Mouse (Mus musculus) embryo, embryonic 9.5 days (tissue): ENCODE measurements around the gene Zfp651.

Source experiments
- DNase-seq: peaks from one replicate; pipeline ENCODE4 v3.0.0-alpha.2; 2017; ENCODE audit errors: extremely low spot score

Gene Zfp651

DNA sequence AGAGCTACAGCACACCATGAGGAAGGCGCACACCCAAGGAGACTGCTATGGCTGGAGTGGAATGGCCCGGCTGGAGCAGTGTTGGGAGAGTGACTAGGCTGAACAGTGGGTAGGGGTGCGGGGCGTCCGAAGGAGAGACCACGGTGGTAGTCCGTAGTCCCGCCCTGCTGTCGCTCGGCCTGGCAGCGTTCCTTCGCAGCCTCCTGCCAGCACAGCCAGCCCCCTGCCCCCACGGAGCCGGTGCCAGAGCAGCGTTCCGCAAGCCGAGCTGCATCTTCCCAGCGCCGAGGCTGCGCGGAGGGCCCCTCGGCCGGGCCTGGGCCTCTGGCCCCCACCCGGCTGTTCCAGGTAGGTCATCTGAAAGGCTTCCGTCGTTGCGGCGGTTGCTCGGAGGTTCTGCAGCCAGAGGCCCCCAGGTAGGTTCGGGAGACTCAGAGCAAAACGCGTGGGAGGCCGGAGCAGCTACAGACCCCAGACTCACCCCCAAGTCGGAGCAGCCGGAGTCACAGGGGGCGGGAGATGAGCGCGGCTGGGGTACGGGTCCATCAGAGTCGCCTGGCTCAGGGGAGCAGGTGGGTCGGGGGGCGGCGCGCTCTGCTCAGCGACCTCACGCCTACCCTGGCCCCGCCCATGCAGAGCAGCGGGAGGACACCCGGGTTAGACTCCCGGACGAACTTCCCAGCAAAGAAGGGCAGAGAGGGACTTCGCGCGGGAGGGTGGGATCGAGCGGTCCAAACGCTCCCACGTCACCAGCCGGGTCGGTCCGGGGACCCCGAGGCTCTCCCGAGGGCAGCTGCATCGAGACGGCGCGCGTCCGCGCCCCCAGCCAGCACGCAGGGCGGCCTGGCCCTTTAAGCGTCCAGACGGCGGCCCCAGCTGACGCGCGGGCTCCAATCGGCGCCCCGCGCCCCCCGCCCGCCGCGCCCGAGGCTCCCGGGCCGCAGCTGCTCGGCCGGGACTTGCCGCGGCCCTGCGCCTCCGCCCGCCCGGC, at the start of gene Zfp651:
Gene Zfp651, plus strand, starts transcription at position 240 of the 991 bp plus-strand sequence.
- peak; percentile 80 for DNase-seq

DNA sequence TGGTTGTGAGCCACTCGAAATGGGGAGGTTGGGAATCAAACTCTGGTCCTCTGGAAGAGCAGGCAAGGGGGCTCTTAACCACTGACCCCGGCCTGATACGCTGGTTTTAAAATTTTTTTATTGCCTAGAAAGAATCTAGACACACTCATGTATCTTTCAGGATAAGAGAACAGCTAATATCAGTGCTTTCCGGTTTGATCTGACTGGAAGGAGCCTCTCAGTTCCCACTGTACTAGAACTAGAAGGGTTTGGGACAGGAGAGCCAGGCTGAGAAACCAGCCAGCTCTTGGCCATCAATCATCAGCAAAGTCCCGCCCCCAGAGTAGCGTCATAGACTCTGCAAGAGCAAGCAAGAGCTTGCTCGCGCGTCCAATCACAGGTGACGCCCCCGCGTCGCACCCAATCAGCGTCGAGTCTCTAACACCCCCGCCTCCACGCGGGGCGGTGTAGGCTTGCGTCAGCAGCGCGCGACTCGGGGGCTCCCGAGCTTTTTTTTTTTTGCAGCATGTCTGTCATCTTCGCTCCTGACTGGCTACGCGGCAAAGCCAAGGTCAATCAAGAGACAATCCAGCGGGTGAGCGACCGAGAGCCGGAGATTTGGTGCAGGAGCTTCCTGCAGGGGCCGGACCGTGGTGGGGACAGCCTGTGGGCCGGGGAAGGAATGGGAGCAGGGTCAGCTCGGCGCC, 49.1 kb upstream of the Zfp651 start, which contains the start of gene Ss18l2:
Gene Ss18l2, plus strand, starts transcription at position 432 of the 686 bp plus-strand sequence.
- peak; percentile 96 for DNase-seq

DNA sequence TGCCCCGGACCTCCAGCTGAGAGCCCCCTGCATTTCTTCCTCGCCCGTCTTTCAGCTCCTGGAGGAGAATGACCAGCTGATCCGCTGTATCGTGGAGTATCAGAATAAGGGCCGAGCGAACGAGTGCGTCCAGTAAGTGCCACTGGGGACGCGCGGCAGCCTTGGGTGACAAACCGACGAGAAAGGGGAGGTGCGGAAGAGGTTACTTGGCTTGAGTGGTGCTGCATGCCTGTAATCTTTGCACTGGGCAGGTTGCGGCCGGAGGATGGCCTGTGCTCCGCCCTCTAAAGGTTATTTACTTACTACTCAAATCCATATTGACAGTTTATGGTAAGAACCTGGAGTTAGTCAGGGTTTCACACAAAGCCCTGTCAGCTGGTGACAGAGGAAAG, 48.5 kb upstream of the Zfp651 start:
- DNase-seq = no peak

DNA sequence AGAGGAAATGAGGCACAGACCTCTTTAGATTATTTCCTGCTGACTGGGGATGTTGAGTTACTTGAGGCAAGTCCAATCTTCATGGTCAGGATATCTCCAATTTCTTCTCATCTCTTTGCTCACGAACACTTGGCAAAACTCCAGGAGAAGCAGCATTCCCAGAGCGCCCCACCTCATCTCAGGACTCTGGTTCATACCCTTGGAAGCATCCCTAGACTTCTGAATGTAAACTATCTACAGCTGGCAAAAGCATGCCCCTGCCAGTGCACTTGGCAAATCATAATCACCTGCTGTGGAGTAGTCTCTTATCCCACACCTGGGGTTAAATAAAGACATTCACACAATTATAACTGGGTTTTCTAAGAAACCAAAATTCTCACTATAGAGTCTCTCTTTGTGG, 42.1 kb upstream of the Zfp651 start:
- no peak for DNase-seq

DNA sequence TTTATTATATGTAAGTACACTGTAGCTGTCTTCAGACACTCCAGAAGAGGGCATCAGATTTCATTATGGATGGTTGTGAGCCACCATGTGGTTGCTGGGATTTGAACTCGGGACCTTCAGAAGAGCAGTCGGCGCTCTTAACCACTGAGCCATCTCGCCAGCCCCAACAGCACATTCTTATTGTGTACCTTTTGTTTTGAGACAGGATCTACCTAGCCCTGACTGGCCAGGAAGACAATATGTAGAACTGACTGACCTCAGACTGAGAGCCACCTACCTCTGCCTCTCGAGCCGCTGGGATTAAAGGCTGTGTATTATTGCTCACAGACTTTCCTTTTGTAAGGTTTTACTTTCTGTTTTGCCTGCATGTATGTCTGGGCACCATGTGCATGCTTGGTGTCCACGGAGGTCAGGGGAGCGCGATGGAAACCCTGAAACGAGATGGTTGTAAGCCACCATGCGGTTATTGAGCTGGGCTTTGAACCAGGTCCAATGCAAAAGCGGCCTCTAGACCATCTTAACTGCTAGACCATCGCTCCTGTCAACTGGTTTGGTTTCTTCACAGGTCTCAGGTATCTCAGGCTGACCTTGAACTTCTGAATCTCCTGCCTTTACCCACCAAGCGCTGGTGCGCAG, 40.9 kb upstream of the Zfp651 start:
- no peak for DNase-seq

DNA sequence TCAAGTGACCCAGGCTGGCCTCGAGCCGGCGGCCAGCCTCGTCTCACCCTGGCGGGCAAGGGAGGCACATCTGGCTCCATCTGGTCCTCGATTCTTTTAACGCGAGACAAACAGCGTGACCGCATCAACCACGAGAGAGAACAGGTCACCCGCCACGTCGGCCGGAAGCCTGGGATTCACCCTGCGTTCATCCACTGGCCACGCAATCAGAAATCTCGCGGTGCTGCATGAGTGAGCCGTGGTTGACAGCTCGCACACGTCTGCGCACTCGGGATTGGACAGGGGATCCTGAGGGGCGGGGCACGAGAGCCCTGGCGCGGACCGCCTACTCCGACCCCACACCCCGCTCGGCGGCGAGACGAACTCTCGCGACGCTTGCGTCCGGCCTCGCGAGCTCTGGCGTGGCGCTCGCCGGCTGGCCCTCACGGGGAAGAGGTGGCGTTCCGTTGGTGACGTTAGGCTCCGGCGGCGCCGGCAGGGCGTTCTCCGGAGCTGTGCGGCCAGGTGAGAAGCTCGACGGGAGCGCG, 40.3 kb upstream of the Zfp651 start, which contains the start of gene Nktr:
Gene Nktr, plus strand, starts transcription at position 378 of the 527 bp plus-strand sequence.
- DNase-seq = peak; percentile 97

DNA sequence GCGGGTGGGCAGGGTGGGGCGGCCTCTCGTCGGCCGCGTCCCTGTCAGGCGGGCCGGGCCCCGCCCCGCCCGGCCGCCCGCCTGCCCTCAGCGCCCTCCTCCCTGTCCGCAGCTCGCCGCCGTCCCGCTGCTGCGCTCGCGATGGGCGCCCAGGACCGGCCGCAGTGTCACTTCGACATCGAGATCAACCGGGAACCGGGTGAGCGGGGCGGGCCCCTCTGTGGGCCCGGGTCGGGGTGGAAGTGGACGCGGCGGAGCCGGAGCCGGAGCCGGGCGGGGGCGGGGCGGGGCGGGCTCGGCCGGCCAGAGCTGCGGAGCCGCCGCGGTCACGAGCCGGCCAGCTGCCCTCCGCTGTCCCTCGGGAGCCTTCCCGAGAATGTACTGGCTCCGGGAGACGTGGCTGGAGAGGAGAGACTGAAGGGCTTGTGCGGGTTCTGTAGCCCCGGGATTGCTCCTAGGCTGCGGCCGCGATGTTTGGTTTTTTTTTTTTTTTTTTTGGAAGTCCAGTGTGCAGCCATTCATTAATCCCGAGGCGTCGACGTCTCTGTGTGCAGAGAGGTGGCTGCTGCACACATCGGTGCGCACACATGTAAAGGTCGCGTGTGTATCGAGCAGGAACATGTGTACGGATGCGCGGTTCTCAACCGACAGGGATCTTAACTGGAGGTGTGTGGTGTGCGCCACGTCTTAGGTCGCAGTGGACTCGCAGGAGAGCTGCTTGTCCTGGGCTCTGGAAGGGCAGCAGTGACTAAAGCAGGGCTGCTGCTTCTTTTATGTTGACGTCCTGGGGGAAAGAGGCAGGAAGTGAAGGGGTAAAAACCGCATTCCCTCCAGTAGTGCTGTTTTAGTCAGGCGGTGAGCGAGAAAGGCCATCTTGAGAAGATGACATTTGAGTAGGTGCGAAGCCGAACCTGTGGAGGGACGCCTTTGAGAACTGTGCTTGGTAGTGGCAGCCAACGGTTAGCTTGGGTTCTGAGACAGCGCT, 39.5 kb upstream of the Zfp651 start:
- DNase-seq = peak; percentile 54

DNA sequence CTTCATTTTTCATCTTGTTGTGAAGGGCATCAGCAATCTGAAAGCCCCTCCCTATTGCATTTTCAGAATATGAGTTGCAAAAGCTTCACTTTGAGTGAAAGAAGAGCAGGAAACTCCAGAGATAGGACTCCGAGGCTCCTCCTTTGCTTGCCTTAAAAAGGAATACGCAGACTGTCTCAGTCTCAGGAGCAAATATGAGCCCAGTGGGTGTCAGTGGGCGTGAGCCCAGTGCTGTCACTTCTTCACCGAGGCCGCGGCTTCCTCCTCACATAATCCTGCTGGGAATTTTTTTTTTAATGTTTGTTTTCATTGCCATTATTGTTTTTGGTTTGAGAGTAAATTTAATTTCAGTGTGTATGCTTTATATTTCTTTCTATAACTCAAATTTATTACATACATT, 18.6 kb upstream of the Zfp651 start:
- DNase-seq = no peak

DNA sequence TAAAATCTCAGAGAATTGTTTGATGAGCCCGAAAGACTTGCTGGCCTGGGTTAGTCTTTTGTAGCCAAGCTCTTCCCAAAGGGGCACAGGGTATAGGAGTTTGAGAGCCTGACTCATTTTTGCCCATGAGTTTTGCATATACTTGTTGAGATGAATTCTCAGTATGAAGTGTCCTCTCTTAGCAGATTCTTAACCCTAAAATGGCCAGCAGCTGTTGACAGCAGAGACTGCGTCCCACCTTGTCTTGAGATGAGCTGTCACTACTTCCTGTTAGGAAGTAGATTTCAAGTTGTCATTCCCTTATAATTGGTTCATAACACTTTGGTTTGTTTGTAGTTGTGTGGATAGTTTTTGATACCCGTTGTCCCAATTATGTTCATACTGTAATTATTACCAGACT, 18.0 kb upstream of the Zfp651 start:
- no peak for DNase-seq

DNA sequence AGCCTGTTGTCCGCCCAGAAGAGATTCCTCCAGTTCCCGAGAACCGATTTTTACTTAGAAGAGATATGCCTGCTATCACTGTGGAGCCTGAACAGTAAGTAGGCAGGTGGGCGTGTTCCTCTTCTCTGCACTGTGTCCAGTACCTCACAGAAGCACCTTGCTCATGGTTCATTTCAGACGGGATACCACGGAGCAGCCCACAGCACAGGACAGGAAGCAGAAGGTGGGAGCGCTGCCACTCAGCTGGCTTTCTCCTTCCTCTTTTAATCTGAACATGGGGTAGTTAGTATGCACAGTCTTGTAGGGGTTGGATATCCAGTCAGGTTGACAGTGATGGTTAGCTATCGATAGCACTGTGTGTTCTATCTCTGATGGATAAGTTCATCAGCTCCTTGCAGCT, 15.1 kb upstream of the Zfp651 start:
- no peak for DNase-seq

DNA sequence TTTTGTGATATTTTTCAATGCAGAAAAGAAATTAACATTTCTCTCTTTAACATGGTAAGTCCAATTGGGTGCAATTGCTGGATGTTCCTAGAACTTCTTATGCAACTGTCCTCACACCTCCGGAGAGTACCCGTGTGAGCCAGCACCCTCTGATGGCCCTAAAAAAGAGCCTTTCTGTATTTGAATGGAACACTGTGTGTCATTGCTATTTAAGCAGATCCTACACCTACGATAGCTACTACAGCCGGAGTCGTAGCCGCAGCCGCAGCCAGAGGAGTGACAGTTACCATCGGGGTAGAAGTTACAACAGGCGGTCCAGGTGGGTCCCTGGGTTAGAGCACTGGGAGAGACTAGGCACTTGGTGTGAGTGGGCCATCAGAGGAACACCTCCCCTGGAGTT, 6.4 kb upstream of the Zfp651 start:
- DNase-seq = no peak

DNA sequence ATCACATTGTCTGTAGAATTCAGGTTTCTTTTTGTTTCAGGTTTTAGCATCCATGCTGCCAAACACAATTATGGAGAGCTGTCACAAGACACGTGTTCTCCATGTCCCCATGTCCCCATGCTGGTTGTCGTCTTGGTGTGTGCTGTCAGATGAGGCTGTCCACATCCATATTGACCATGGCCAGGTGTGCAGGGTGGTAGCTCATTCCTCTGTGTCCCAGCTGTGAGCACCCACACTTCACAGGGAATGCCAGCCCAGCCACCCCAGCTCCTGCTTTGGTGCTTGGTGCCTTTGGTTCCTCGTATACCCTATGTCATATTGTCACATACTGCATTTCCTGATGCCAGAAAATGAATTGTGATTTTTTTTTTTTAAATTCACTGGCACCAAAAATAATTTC, 4.5 kb upstream of the Zfp651 start:
- no peak for DNase-seq

DNA sequence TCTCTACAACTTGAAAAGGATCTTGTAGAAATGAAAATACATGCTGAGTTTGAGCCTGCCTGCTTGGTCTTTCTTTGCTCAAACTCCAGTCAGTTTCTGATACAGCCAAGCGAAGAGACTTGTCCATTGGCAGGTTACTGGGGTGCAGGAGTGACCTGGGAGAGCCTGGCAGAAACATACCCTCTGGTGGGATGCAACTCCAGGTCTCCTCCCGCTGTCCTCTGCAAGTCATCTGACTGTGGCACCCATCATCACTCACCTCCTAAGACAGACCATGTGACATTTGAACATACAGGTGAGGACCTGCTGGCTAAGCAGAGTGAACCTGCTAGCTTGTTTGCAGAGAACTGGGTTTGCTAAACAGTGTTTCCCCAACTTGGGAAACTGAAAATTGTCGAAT, 2.3 kb upstream of the Zfp651 start:
- no peak for DNase-seq

DNA sequence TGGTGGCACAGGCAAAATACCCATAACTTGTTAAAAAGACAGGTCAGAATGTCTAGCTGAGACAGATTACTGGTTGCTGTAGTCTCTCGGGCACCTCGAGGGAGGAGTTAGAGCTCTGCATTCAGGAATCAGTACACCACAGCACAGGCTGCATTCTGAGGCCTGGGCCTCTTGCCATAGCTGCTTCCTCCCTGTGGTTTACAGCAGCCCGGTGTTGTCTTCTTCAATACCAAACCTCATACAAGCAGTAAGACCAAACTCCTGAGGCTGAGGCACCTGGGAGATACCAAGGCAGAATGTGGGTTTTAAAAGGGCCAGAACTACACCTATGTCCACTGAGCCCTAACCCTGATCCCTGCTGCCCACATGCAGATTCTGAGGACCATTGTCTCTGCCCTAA, 1.7 kb upstream of the Zfp651 start:
- DNase-seq = peak; percentile 16

DNA sequence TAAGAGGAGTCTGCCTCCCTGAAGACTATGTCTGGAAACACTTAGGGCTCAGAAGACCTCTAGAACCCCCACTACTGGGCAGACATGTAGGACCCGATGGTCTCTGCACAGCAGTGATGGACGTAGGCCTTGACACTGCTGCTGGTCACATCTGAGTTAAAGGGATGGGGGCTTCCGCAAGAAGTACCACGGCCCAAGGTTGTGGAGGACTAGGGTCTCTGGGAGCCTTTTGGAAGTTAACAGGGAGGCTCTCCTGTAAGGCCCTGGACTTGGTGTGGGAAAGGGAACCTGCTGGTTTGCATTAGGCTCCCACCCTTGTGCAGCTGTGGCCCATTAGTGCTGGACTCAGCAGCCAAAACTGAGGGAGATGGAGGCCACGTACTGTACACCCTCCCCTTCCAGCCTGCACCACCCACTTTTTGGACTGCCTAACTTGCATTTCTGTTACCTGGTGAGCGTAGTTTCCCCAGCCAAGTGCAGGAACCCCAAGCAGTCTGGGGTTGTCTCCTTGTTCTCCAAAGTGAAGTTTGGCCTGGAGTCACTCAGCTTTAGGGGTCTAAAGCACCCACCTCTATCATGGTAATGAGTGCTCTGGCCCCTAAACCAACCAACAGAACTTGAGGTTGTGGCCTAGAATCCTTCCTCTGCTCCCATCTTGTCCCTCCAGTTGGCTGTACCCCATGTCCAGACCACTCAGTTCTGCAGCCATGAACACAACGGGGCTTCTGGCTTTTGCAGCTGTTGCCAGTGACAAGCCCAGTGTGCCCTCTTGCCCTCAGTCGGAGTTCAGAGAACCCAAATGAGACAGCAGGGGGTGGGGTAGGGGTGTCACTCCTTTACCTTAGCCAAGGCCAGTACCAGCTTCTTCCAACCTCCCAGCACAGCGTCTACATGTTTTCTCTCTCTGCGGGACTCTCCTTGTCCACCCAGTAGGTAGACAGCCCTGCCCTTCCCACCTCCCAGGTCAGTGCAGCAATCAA, 1.0 kb upstream of the Zfp651 start:
- DNase-seq = peak; percentile 24

DNA sequence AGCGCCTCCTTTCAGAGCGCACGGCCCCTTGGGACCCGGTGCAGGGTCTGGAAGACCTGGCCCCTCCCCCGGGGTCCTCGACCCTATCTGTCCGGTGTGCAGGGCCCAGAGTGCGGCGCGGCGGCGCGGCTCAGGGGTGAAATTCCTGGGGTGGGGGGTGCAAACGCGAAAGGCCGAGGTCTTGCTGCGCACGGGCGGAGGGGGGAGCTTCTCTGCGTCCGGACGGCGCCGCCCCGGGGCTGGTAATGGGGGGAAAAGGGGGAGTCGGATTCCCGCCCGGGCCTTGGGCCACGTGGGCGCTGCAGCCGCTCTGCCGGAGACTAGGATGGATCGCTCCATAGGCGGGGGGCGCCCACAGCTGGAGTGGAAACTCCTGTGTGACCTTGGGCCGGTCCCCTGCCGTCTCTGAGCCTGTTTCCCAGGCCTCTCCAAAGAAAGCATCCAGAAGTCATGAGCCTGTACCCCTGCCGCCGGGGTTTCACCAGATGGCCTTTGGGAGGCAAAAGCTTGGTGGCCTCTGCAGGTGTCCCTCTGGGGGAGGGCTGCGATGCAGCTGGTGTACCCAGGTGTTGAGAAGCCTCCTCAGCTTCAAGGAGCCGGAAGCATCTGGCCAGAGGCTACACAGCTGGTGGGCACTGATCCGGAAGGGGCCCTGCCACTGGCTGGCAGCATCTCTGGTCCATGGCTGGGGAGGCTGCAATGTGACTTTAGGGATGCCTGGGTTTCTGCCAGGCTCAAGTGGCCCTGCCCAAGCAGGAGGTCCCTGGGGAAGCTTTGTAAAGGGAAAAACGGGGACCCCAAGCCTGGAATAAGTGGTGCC, 1.4 kb downstream of the Zfp651 start:
- peak; percentile 89 for DNase-seq

DNA sequence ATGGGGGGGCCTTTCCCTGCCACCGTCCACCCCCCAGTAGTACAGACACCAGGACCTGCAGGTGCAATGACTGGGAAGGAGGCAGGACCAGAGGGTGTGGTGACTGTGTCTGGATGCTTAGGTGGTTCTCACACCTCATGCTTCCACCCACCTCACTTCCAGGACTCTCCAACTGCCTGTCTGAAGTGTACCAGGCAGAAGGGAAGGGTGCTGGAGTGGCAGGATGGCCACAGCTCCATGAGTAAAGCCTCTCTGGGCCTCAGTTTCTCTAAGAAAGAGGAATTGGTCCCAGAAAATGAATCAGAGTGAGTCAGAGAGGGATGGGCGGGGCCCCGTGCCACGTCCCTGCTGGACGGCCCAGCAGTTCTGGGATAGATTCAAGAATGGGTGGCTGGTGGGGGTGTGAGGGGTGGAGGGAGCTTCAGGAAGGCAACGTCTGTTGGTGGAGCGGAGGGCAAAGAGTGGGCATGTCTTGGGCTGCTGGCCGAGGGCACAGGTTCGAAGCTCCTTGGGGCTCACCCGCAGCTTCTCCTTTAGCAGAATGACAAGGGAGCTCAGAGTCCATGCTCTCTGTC, 2.0 kb downstream of the Zfp651 start:
- no peak for DNase-seq

DNA sequence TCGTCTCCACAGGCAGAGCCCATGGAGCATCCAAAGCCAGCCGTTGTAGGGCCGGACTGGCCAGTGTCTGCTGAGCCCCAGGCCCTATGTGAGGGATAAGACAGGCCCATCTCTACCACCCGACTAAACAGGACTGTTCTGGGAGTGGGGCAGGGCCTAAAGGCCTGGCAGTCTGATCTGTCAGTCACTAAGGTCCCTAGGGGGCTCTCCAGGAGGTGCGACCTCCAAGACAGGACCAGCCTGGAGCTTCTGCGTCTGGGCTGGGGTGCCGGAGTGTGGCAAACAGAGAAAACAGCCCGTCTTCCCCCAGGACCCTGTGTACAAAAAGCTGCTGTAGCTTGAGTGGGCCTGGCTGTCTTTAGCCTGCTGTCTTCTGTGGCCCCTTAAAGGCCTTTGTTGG, 2.7 kb downstream of the Zfp651 start:
- no peak for DNase-seq
